Mouse (Mus musculus) C2C12 (cell line): ENCODE data around the gene Apela.

Experiments used
- CTCF ChIP-seq: IDR thresholded peaks from one replicate; pipeline ENCODE4 v1.5.1; 2011; ENCODE audit not compliant: control insufficient read depth, insufficient read depth, insufficient read length
- MAX ChIP-seq: IDR thresholded peaks from one replicate; pipeline ENCODE4 v1.6.1; 2011; ENCODE audit warnings: mild to moderate bottlenecking, control low read depth
- USF1 ChIP-seq: IDR thresholded peaks from one replicate; pipeline ENCODE4 v1.6.1; 2011; ENCODE audit warnings: low read depth, mild to moderate bottlenecking, control low read depth, moderate library complexity

- TF ChIP-seq CTCF: no peak
- TF ChIP-seq USF1: no peak
- no peak for TF ChIP-seq MAX
Measured at GRCm38 (mm10) chr8:64987731-64988130, 49.4 kb downstream of the Apela start, which contains the start of gene Trim75.
